Mouse (Mus musculus) retina, embryonic 14.5 days (tissue): Measurements from ENCODE around the gene Col12a1.

Source experiments
- DNase-seq: peaks from one replicate; pipeline ENCODE4 v3.0.0-alpha.2; 2015; ENCODE audit warnings: low spot score

The Col12a1 gene

GRCm38 (mm10) chr9:79605722-79606121 is 112.9 kb downstream of the Col12a1 start:
- peak; percentile 15 for DNase-seq

- no peak for DNase-seq
Observed at GRCm38 (mm10) chr9:79604546-79604945, 114.1 kb downstream of the Col12a1 start.

- DNase-seq, result no peak
Observed at GRCm38 (mm10) chr9:79603448-79603847, 115.2 kb downstream of the Col12a1 start.

DNA sequence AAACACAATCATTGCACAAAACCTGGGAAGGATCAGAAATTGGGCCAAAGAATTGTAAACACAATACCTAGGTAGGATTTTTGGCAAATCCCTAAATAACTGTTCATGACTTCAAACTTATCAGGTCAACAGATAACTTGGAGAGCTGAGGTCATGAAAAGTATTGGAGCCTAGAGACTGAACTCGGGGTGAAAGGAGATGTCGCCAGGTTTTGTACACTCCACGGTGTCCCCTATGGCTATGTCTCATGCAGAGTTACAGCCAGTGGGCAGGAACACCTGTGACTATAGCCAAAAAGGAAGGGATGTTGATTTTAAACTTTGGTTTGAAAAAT is 118.4 kb downstream of the Col12a1 start:
- DNase-seq, result no peak

GRCm38 (mm10) chr9:79599395-79600236 is 119.0 kb downstream of the Col12a1 start:
- no peak for DNase-seq

DNA sequence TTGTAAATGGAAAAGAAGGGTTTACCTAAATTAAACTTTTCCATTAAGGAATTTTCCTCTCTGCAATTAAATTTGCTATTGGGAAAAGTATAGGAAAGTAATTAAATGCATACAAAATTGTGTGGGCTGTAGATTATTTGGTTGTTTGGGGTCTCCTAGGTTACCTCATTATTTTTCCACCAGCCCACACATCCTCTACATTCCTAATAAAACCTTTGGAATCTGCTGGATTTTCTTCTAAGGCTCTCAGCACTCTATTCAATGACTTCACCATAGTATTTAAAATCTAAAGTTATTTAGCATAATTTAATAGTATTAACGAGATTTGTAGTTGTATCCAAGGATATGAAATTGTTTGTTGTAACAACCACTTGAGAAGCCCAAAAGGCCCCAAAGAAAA is 120.1 kb downstream of the Col12a1 start:
- DNase-seq, result no peak

DNA sequence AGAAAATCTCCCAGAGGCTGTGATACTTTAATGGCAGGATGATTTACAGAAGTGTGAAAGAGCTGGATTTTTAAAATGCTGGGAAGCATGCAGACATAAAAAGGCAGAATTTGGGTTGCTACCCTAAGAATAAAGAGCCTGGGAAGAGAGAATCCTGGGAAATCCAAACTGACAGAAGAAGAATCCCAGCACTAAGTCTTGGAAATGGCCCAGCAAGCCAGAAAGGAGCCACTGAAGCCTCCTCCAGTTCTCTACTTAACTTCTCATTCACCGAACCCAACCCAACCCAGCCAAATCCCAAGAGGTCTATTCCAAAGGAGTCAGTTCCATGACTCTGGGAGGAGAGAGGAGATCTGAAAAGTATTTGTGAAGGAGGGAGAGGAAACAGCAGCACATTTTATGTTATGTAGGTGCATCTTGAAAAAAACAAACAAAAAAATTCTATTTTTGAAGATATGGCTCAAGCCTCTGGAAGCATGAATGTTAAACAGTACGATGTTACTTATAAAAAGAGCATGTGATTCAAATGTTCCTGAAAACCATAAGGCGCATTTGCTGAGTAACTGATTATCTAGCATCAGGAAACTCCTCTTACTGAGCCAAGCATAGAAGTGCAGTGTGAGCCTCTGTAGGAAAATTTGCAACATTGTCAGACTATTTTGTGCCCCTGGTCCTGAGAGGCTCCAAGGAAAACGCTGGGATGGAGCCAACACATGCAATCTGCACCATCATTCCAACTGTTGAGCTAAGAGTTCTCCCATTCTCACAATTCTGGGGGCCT is 132.0 kb downstream of the Col12a1 start:
- DNase-seq, result no peak

- DNase-seq, result no peak
Observed at GRCm38 (mm10) chr9:79566838-79567237, 151.8 kb downstream of the Col12a1 start.

DNA sequence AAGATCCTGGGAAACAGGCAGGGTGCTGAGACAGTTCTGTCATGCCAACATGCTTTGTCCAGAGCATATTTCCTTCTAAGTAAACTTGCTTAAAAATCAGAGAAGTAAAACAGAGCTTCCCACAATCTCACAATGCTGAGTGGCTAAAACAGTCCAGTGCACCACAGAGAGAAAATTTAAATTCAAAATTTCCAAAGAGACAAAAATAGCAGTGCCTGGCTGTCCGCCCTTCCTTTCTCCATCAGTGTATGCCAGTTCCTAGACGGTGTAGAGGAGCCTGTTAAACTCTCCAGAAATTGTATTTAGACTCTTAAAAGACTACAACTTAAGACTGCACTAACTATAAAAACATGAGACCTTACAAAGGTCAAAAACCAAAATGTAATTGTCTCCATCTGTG is 165.3 kb downstream of the Col12a1 start:
- DNase-seq, result no peak
